ENCODE assay signal across 8 mouse cellular contexts in the genomic region with DNA sequence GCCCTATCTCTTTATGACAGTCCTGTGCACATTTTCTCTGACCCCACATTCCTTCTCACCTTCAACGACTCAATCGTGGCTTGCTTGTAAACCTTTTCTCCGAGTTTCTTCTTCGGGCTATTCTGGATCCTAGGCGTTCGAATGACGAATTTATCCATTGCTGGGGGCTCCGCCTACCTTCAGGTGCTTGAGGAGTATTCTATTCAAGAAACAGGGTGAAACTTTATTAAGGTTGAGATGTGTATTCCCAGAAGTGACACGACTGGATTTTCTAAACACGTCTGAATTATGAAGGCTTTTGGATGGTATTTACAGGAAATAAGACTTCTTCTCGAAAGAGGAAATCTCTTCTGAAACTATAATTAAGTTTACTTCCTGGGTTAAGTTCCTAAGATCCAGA. TPM values are rescaled to one million over a fixed set of nuclear protein-coding genes. Genes with fewer than 3 reads are reported as not detected.
DNase-seq lines count a peak whose midpoint lies in the region; ATAC-seq and TF ChIP-seq lines count a peak whose summit lies in the region.

No protein-coding gene starts in this region.

- H3K27me3 ChIP-seq in spleen, adult 2 months (ENCODE audit: control insufficient read depth, insufficient read depth, low read length): no peaks in the 10 kb centered on the region
- H3K27me3 ChIP-seq in limb, embryonic 13.5 days: no peaks in the 10 kb centered on the region
- H3K27me3 ChIP-seq in stomach, embryonic 16.5 days (ENCODE audit: control insufficient read depth, insufficient read depth, low read length): no peaks in the 10 kb centered on the region

- no peaks in the 10 kb centered on the region for H3K9me3 ChIP-seq in limb, embryonic 13.5 days
- no peaks in the 10 kb centered on the region for H3K9me3 ChIP-seq in stomach, embryonic 16.5 days (replicated peaks; ENCODE audit: control insufficient read depth, low read length)

- 22% methylated on average over 11 of the region's 11 CpGs for WGBS in spleen, adult 2 months
- WGBS in limb, embryonic 13.5 days: 42% methylated on average over 11 of the region's 11 CpGs
- 27% methylated on average over 11 of the region's 11 CpGs for WGBS in stomach, embryonic 16.5 days

- TF ChIP-seq CTCF in spleen, adult 2 months (IDR thresholded peaks at IDR 0.05; ENCODE audit: extremely low read depth, insufficient read depth, insufficient read length, insufficient replicate concordance): no peak

- peak overlapping the region; percentile 93 for H3K9ac ChIP-seq in limb, embryonic 13.5 days
- peak overlapping the region; percentile 91 for H3K9ac ChIP-seq in stomach, embryonic 16.5 days (ENCODE audit: low read length)

- ATAC-seq in limb, embryonic 13.5 days (ENCODE audit: low FRiP score, low read depth): no peak
- no peak for ATAC-seq in stomach, embryonic 16.5 days (ENCODE audit: insufficient read depth, low FRiP score)

- peak; percentile 18 for DNase-seq in cerebellum, adult 8-10 months
- no peak for DNase-seq in cerebellum, adult 18-20 months
- no peak for DNase-seq in spleen, adult 2 months (ENCODE audit: low read depth in 1 of 2, low spot score in 2 of 2)
- DNase-seq in spleen, postnatal 4 days (ENCODE audit: low spot score in 2 of 2): no peak
- no peak for DNase-seq in gastrocnemius, postnatal 25 days
- DNase-seq in spleen, postnatal 36 days (ENCODE audit: low spot score in 2 of 2): no peak

- peak overlapping the region; percentile 92 for H3K4me3 ChIP-seq in spleen, adult 2 months (ENCODE audit: extremely low read depth, insufficient read depth, insufficient read length)
- peak overlapping the region; percentile 96 for H3K4me3 ChIP-seq in limb, embryonic 13.5 days
- peak overlapping the region; percentile 88 for H3K4me3 ChIP-seq in stomach, embryonic 16.5 days (replicated peaks; ENCODE audit: low read length)

- peaks cover 12% of the 10 kb centered on the region for H3K4me1 ChIP-seq in spleen, adult 2 months (ENCODE audit: control insufficient read depth, insufficient read depth, insufficient read length)
- H3K4me1 ChIP-seq in limb, embryonic 13.5 days: peaks cover 36% of the 10 kb centered on the region
- peaks cover 16% of the 10 kb centered on the region for H3K4me1 ChIP-seq in stomach, embryonic 16.5 days (ENCODE audit: control insufficient read depth, insufficient read depth, low read length)

- peak overlapping the region; percentile 81 for H3K4me2 ChIP-seq in limb, embryonic 13.5 days (replicated peaks)
- peak overlapping the region; percentile 66 for H3K4me2 ChIP-seq in stomach, embryonic 16.5 days (ENCODE audit: low read depth, low read length)

- H3K36me3 ChIP-seq in spleen, adult 2 months (ENCODE audit: control insufficient read depth, insufficient read depth, low read length): peaks cover 7% of the 10 kb centered on the region; the same call in 1 of the 2 replicates
- H3K36me3 ChIP-seq in limb, embryonic 13.5 days: peaks cover 23% of the 10 kb centered on the region
- H3K36me3 ChIP-seq in stomach, embryonic 16.5 days (ENCODE audit: control insufficient read depth, insufficient read depth, low read length): 0 out of 2 replicates have a peak, but pooled peaks cover 3% of the 10 kb centered on the region

- peak overlapping the region; percentile 100 for H3K27ac ChIP-seq in spleen, adult 2 months (ENCODE audit: insufficient read depth, low read length)
- H3K27ac ChIP-seq in limb, embryonic 13.5 days: peak overlapping the region; percentile 96; the same call in 1 of the 2 replicates
- peak overlapping the region; percentile 94 for H3K27ac ChIP-seq in stomach, embryonic 16.5 days (ENCODE audit: low read length)

- TF ChIP-seq POLR2A in spleen, adult 2 months (IDR thresholded peaks at IDR 0.05; ENCODE audit: low read depth, low read length): no peak

RNA-seq across cellular contexts. Expression of gene Tmem59, which starts 0.7 kb away (rescaled TPM):
- 97.7 and 116 TPM in 2 replicates for polyA plus RNA-seq in spleen, adult 2 months (2012; rRNA removed)
- 423 and 430 TPM in 2 replicates for polyA plus RNA-seq in limb, embryonic 13.5 days (2015; fragmentation: Nextera tagmentation; extraction: Ambion mirVana)
- 442 and 466 TPM in 2 replicates for polyA plus RNA-seq in stomach, embryonic 16.5 days (2015; fragmentation: Nextera tagmentation; extraction: Ambion mirVana)
- total RNA-seq in gastrocnemius, postnatal 25 days (2021): 10 to 100 TPM; 63.4 to 80.2 TPM

RNA-seq across cellular contexts. Expression of gene Tceanc2, which starts 1.4 kb away (rescaled TPM):
- polyA plus RNA-seq in spleen, adult 2 months (2012; rRNA removed): 7.0 and 8.2 TPM in 2 replicates
- polyA plus RNA-seq in limb, embryonic 13.5 days (2015; fragmentation: Nextera tagmentation; extraction: Ambion mirVana): 29.1 and 32.7 TPM in 2 replicates
- polyA plus RNA-seq in stomach, embryonic 16.5 days (2015; fragmentation: Nextera tagmentation; extraction: Ambion mirVana): 17.9 and 25.2 TPM in 2 replicates
- 10 to 100 TPM; 11.7 to 13.2 TPM for total RNA-seq in gastrocnemius, postnatal 25 days (2021)

RNA-seq across cellular contexts. Expression of gene Ldlrad1, which starts 31.5 kb away (rescaled TPM):
- 0.07 and 0.47 TPM in 2 replicates for polyA plus RNA-seq in spleen, adult 2 months (2012; rRNA removed)
- not detected in 2 replicates for polyA plus RNA-seq in limb, embryonic 13.5 days (2015; fragmentation: Nextera tagmentation; extraction: Ambion mirVana)
- not detected in 2 replicates for polyA plus RNA-seq in stomach, embryonic 16.5 days (2015; fragmentation: Nextera tagmentation; extraction: Ambion mirVana)
- not detected for total RNA-seq in gastrocnemius, postnatal 25 days (2021)
